Mouse (Mus musculus): ENCODE results near the gene Rbpj. TPM values are rescaled to one million over a fixed set of nuclear protein-coding genes. Genes with fewer than 3 reads are reported as not detected.

The Rbpj gene
- polyA plus RNA-seq, 1 experiment from 2014 or later: 54.7 TPM

DNA sequence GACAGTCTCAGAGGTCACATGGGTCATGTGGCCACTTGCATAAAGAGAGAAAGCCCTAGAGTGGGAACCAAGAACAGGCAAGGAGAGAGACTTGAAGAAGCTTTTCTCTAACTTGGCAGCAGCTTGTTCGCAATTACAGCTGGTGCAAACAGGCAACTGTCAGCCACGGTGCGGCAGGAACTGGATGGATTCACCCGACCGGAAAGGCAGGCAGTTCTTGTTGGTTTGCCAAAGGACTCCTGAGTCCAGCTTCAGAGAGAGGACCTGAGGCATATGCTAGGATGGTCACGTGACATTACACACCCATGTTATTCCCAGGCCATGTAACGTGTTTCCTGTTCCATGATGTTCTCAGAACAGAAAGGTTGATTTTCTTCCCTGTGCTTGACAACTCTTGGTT lies 222.4 kb downstream of the Rbpj start:
- Histone ChIP-seq H3K27ac (replicated peaks; ENCODE audit: low read depth, low read length) (no peak overlapping the region), H3K9ac (ENCODE audit: low read length) (no peak overlapping the region), H3K9me3 (ENCODE audit: control insufficient read depth, low read length) (no peaks in the 10 kb centered on the region), H3K4me1 (ENCODE audit: control insufficient read depth, insufficient read depth, low read length) (no peaks in the 10 kb centered on the region), H3K27me3 (ENCODE audit: control insufficient read depth, insufficient read depth, low read length) (no peaks in the 10 kb centered on the region), H3K36me3 (ENCODE audit: control insufficient read depth, insufficient read depth, low read length) (no peaks in the 10 kb centered on the region), H3K4me2 (ENCODE audit: low read depth, severe bottlenecking) (no peak overlapping the region), H3K4me3 (ENCODE audit: low read depth, low read length) (no peak overlapping the region)
- no peak for DNase-seq (ENCODE audit: low spot score)
- 86% methylated on average over 7 of the region's 7 CpGs for WGBS
- no peak for ATAC-seq (ENCODE audit: insufficient number of reproducible peaks, low FRiP score, low TSS enrichment, low read depth)

DNA sequence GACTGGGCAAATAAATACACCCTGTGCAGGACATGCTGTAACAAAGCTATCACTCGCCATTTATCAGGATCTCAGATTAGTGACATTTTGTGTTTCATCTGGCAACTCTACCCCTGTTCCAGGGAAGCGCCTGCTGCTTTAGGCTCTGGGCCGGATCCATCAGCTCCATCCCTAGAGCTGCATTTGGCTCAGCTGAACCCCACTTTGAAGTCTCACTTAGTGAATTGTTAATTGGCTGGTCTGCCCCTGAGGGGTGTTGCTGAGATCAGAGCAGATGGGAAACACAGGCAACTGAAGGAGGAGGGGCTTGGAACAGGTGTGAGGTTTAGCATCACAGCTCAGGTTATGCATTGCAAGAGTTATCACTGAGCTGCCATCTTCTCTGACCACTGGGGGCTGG lies 225.6 kb downstream of the Rbpj start:
- Histone ChIP-seq H3K4me1 (ENCODE audit: control insufficient read depth, insufficient read depth, low read length) (no peaks in the 10 kb centered on the region), H3K9ac (ENCODE audit: low read length) (no peak overlapping the region), H3K27me3 (ENCODE audit: control insufficient read depth, insufficient read depth, low read length) (no peaks in the 10 kb centered on the region), H3K27ac (replicated peaks; ENCODE audit: low read depth, low read length) (no peak overlapping the region), H3K4me2 (ENCODE audit: low read depth, severe bottlenecking) (no peak overlapping the region), H3K9me3 (ENCODE audit: control insufficient read depth, low read length) (no peaks in the 10 kb centered on the region), H3K36me3 (ENCODE audit: control insufficient read depth, insufficient read depth, low read length) (no peaks in the 10 kb centered on the region), H3K4me3 (ENCODE audit: low read depth, low read length) (no peak overlapping the region)
- DNase-seq (ENCODE audit: low spot score) (no peak), ATAC-seq (ENCODE audit: insufficient number of reproducible peaks, low FRiP score, low TSS enrichment, low read depth) (no peak)
- 45% methylated on average over 3 of the region's 3 CpGs for WGBS

GRCm38 (mm10) chr5:53692100-53692499 lies 226.1 kb downstream of the Rbpj start:
- no peak for DNase-seq (ENCODE audit: low spot score)
- no peak overlapping the region for H3K27ac ChIP-seq (replicated peaks; ENCODE audit: low read depth, low read length)

GRCm38 (mm10) chr5:53692662-53693061 lies 226.7 kb downstream of the Rbpj start:
- no peak overlapping the region for H3K9ac ChIP-seq (ENCODE audit: low read length)
- ATAC-seq (ENCODE audit: insufficient number of reproducible peaks, low FRiP score, low TSS enrichment, low read depth) (no peak), DNase-seq (ENCODE audit: low spot score) (no peak)
- WGBS: 93% methylated on average over 1 of the region's 1 CpGs
- no peak overlapping the region for H3K4me3 ChIP-seq (ENCODE audit: low read depth, low read length)
- no peaks in the 10 kb centered on the region for H3K36me3 ChIP-seq (ENCODE audit: control insufficient read depth, insufficient read depth, low read length)
- H3K27me3 ChIP-seq (ENCODE audit: control insufficient read depth, insufficient read depth, low read length): no peaks in the 10 kb centered on the region
- H3K4me2 ChIP-seq (ENCODE audit: low read depth, severe bottlenecking): no peak overlapping the region
- no peaks in the 10 kb centered on the region for H3K9me3 ChIP-seq (ENCODE audit: control insufficient read depth, low read length)
- H3K4me1 ChIP-seq (ENCODE audit: control insufficient read depth, insufficient read depth, low read length): no peaks in the 10 kb centered on the region
- no peak overlapping the region for H3K27ac ChIP-seq (replicated peaks; ENCODE audit: low read depth, low read length)

More at GRCm38 (mm10) chr5:53692100-53692499, 226.1 kb downstream of the Rbpj start:
- H3K4me2 ChIP-seq (ENCODE audit: low read depth, severe bottlenecking): no peak overlapping the region
- 90% methylated on average over 8 of the region's 8 CpGs for WGBS
- H3K27me3 ChIP-seq (ENCODE audit: control insufficient read depth, insufficient read depth, low read length): no peaks in the 10 kb centered on the region
- H3K36me3 ChIP-seq (ENCODE audit: control insufficient read depth, insufficient read depth, low read length): no peaks in the 10 kb centered on the region
- no peaks in the 10 kb centered on the region for H3K9me3 ChIP-seq (ENCODE audit: control insufficient read depth, low read length)
- ATAC-seq (ENCODE audit: insufficient number of reproducible peaks, low FRiP score, low TSS enrichment, low read depth): no peak
- H3K4me3 ChIP-seq (ENCODE audit: low read depth, low read length): no peak overlapping the region
- no peaks in the 10 kb centered on the region for H3K4me1 ChIP-seq (ENCODE audit: control insufficient read depth, insufficient read depth, low read length)
- no peak overlapping the region for H3K9ac ChIP-seq (ENCODE audit: low read length)

- H3K27ac ChIP-seq (replicated peaks; ENCODE audit: low read depth, low read length): no peak overlapping the region
- no peak for DNase-seq (ENCODE audit: low spot score)
- no peak overlapping the region for H3K9ac ChIP-seq (ENCODE audit: low read length)
- 77% methylated on average over 3 of the region's 3 CpGs for WGBS
- no peak overlapping the region for H3K4me3 ChIP-seq (ENCODE audit: low read depth, low read length)
- H3K4me2 ChIP-seq (ENCODE audit: low read depth, severe bottlenecking): no peak overlapping the region
- no peaks in the 10 kb centered on the region for H3K36me3 ChIP-seq (ENCODE audit: control insufficient read depth, insufficient read depth, low read length)
- no peak for ATAC-seq (ENCODE audit: insufficient number of reproducible peaks, low FRiP score, low TSS enrichment, low read depth)
- H3K9me3 ChIP-seq (ENCODE audit: control insufficient read depth, low read length): no peaks in the 10 kb centered on the region
- H3K4me1 ChIP-seq (ENCODE audit: control insufficient read depth, insufficient read depth, low read length): no peaks in the 10 kb centered on the region
- H3K27me3 ChIP-seq (ENCODE audit: control insufficient read depth, insufficient read depth, low read length): no peaks in the 10 kb centered on the region
Observed at GRCm38 (mm10) chr5:53696701-53697100, 230.7 kb downstream of the Rbpj start.

DNA sequence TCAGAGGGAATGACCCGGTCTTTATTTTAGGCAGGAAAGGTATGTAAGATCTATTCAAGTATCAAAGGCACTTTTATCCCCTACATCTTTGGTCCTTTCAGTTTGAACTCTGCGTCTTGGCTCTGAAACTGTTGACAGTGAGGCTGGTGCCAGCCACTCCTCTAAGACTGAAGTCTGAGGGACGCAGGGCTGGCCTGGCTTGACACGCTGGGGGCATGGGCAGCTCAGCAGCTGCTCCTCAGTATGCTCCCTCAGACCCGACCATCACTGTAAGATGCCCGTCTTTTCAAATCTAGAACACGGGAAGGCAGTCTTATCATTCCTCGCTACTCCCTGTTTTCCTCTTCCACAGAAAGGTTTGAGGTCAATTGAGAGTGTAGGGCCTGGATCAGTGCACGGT lies 231.8 kb downstream of the Rbpj start:
- Histone ChIP-seq H3K4me2 (ENCODE audit: low read depth, severe bottlenecking) (no peak overlapping the region), H3K27ac (replicated peaks; ENCODE audit: low read depth, low read length) (no peak overlapping the region), H3K27me3 (ENCODE audit: control insufficient read depth, insufficient read depth, low read length) (no peaks in the 10 kb centered on the region), H3K9me3 (ENCODE audit: control insufficient read depth, low read length) (no peaks in the 10 kb centered on the region), H3K9ac (ENCODE audit: low read length) (no peak overlapping the region), H3K36me3 (ENCODE audit: control insufficient read depth, insufficient read depth, low read length) (no peaks in the 10 kb centered on the region), H3K4me1 (ENCODE audit: control insufficient read depth, insufficient read depth, low read length) (no peaks in the 10 kb centered on the region), H3K4me3 (ENCODE audit: low read depth, low read length) (no peak overlapping the region)
- ATAC-seq (ENCODE audit: insufficient number of reproducible peaks, low FRiP score, low TSS enrichment, low read depth): no peak
- DNase-seq (ENCODE audit: low spot score): no peak
- 76% methylated on average over 9 of the region's 9 CpGs for WGBS

DNA sequence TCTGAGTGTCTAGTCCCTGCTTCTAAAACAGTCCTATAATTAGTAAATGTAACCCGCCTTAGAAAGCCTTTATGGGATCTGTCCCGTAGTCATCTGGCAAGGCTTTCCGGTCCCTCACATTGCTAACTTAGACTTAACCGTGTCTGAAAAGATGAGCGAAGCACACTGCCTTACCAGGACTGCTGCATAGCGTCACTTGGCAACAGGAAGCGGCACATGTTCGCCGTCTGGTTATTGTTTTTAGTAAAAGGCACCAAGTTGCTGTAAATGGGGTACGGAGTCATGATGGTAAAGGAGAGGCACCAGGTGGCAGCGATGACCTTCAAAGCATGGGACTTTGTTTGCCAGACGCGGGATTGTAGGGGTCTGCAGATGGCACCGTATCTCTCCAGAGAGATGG lies 236.7 kb downstream of the Rbpj start:
- H3K4me3 ChIP-seq (ENCODE audit: low read depth, low read length): no peak overlapping the region
- ATAC-seq (ENCODE audit: insufficient number of reproducible peaks, low FRiP score, low TSS enrichment, low read depth) (no peak), DNase-seq (ENCODE audit: low spot score) (no peak)
- H3K27ac ChIP-seq (replicated peaks; ENCODE audit: low read depth, low read length): no peak overlapping the region
- no peak overlapping the region for H3K4me2 ChIP-seq (ENCODE audit: low read depth, severe bottlenecking)
- H3K9me3 ChIP-seq (ENCODE audit: control insufficient read depth, low read length): no peaks in the 10 kb centered on the region
- peaks cover 6% of the 10 kb centered on the region for H3K4me1 ChIP-seq (ENCODE audit: control insufficient read depth, insufficient read depth, low read length)
- 86% methylated on average over 14 of the region's 14 CpGs for WGBS
- no peak overlapping the region for H3K9ac ChIP-seq (ENCODE audit: low read length)
- no peaks in the 10 kb centered on the region for H3K36me3 ChIP-seq (ENCODE audit: control insufficient read depth, insufficient read depth, low read length)
- H3K27me3 ChIP-seq (ENCODE audit: control insufficient read depth, insufficient read depth, low read length): no peaks in the 10 kb centered on the region

Other genes starting within 250 kb of the Rbpj start
- gene Smim20, start 199.1 kb upstream of the Rbpj start, polyA plus RNA-seq (2014; fragmentation: Nextera tagmentation; extraction: Ambion mirVana): 58.1 and 59.0 TPM in 2 replicates
- 0.07 TPM in 1 of 2 replicates, not detected in the other for gene Cckar, start 241.6 kb downstream of the Rbpj start, polyA plus RNA-seq (2014; fragmentation: Nextera tagmentation; extraction: Ambion mirVana)